Mouse (Mus musculus): Measurements from ENCODE around the gene Cdc42ep4.

DNA sequence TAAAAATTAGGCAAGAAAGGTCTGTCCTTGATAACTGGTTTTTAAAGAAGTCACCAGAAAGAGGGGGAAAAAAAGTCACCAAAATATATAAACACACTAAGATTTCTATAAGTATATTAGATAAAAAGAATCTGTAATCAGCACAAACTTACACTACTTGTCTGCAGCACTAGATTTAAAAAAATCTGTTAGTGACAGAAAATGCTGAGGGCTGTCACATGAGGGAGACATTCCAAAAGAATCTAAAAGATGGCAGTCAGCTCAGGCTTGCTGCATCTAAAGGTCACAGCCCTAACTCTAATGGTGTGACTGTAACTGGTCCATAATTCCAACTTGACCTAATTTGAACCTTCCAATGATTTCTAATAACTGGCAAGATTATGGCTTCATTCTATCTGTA lies 69.7 kb downstream of the Cdc42ep4 start:
- TF ChIP-seq CHD2 (IDR thresholded peaks at IDR 0.05; ENCODE audit: low read depth, low read length) = no peak
- TF ChIP-seq ZNF384 (IDR thresholded peaks at IDR 0.05; ENCODE audit: low read depth, low read length) = no peak
